Mouse (Mus musculus): ENCODE data around the gene Gm11437.

- TF ChIP-seq GATA1 (IDR thresholded peaks at IDR 0.05; ENCODE audit: low read length) (no peak), TAL1 (IDR thresholded peaks at IDR 0.05; ENCODE audit: low read length) (no peak)
Observed at GRCm38 (mm10) chr11:84210876-84211275, 43.6 kb upstream of the Gm11437 start.
